Mouse (Mus musculus) stomach, postnatal 0 days (tissue): Measurements from ENCODE around the gene Tmem210. TPM values are rescaled to one million over a fixed set of nuclear protein-coding genes. Genes with fewer than 3 reads are reported as not detected.

Experiments
- ATAC-seq: fragments of 200-750 bp; cut with Nextera tagmentation; 2 replicates; pipeline ENCODE4 v1.8.0; 2017; ENCODE audit not compliant: low FRiP score, low TSS enrichment
- DNase-seq: peaks from one replicate; pipeline ENCODE4 v3.0.0-alpha.2; 2016; ENCODE audit warnings: low spot score
- H3K27ac ChIP-seq: fragments of 300-500 bp; sonication (generic); replicated peaks from 2 replicates; pipeline ENCODE4 v1.5.1; 2014; ENCODE audit warnings: mild to moderate bottlenecking, control low read depth
- H3K27me3 ChIP-seq: fragments of 300-500 bp; sonication (generic); 2 replicates; pipeline ENCODE4 v1.6.1; 2014; ENCODE audit warnings: low read length; ENCODE audit not compliant: control insufficient read depth, insufficient read depth
- H3K36me3 ChIP-seq: fragments of 300-500 bp; sonication (generic); 2 replicates; pipeline ENCODE4 v1.6.1; 2014; ENCODE audit warnings: low read length, mixed read lengths; ENCODE audit not compliant: control insufficient read depth, insufficient read depth
- H3K4me1 ChIP-seq: fragments of 300-500 bp; sonication (generic); replicated peaks from 2 replicates; pipeline ENCODE4 v1.6.1; 2014; ENCODE audit warnings: antibody characterized with exemption; ENCODE audit not compliant: control insufficient read depth, insufficient read depth
- H3K4me2 ChIP-seq: fragments of 300-500 bp; sonication (generic); replicated peaks from 2 replicates; pipeline ENCODE4 v1.6.1; 2014; ENCODE audit warnings: low read depth, mild to moderate bottlenecking, control low read depth, moderate library complexity
- H3K4me3 ChIP-seq: fragments of 300-500 bp; sonication (generic); 2 replicates; pipeline ENCODE4 v1.5.1; 2014; ENCODE audit warnings: low read depth, low read length, control low read depth
- H3K9ac ChIP-seq: fragments of 300-500 bp; sonication (generic); 2 replicates; pipeline ENCODE4 v1.6.1; 2014; ENCODE audit warnings: mild to moderate bottlenecking, low read length, control low read depth, mixed read lengths
- H3K9me3 ChIP-seq: fragments of 300-500 bp; sonication (generic); 2 replicates; pipeline ENCODE4 v1.6.1; 2016; ENCODE audit warnings: low read length; ENCODE audit not compliant: control insufficient read depth
- CTCF ChIP-seq: IDR thresholded peaks from 2 replicates; pipeline ENCODE4 v1.5.1; 2016; ENCODE audit warnings: antibody characterized with exemption, low read depth, mild to moderate bottlenecking, moderate library complexity
- EP300 ChIP-seq: optimal IDR thresholded peaks from 2 replicates; pipeline ENCODE3; 2016; ENCODE audit warnings: antibody characterized with exemption
- WGBS: fragments of 180-500 bp; shearing (Covaris S2); extraction: QIAGEN DNeasy Blood & Tissue Kit; methylation state at CpG from one replicate; pipeline ENCODE4 v1.1.7; 2014; 5-methylcytosine and 5-hydroxymethylcytosine counted together
- polyA plus RNA-seq: library from polyadenylated mRNA; unstranded; fragments of >200 nt; fragmentation: Nextera tagmentation; extraction: Ambion mirVana; gene quantifications from 2 replicates; pipeline ENCODE4 v1.2.1, GENCODE M21; 2015

The Tmem210 gene
- polyA plus RNA-seq, 1 experiment from 2014 or later = not detected

- no peaks in the 10 kb centered on the region for H3K9me3 ChIP-seq
- DNase-seq (peak; percentile 83), ATAC-seq (peak; percentile 25)
- no peaks in the 10 kb centered on the region for H3K27me3 ChIP-seq
- H3K4me1 ChIP-seq = peaks cover 11% of the 10 kb centered on the region
- 16% methylated on average over 2 of the region's 2 CpGs for WGBS
- H3K4me2 ChIP-seq = peak overlapping the region; percentile 98
- peak overlapping the region; percentile 92 for H3K27ac ChIP-seq
- no peaks in the 10 kb centered on the region; the same call in 1 of the 2 replicates for H3K36me3 ChIP-seq
- H3K9ac ChIP-seq = peak overlapping the region; percentile 83; the same call in 1 of the 2 replicates
- TF ChIP-seq EP300 = no peak
- TF ChIP-seq CTCF = no peak
- H3K4me3 ChIP-seq = peak overlapping the region; percentile 23
Measured at GRCm38 (mm10) chr2:25266720-25267119, 21.2 kb upstream of the Tmem210 start.

GRCm38 (mm10) chr2:25267241-25267640 is 20.7 kb upstream of the Tmem210 start:
- TF ChIP-seq CTCF (no peak), EP300 (no peak)
- no peak for ATAC-seq
- H3K4me2 ChIP-seq = peak overlapping the region; percentile 98

GRCm38 (mm10) chr2:25267746-25268309 is 20.1 kb upstream of the Tmem210 start:
- no peaks in the 10 kb centered on the region for H3K27me3 ChIP-seq
- DNase-seq (no peak), ATAC-seq (no peak)
- WGBS = 77% methylated on average over 4 of the region's 4 CpGs
- H3K9me3 ChIP-seq = no peaks in the 10 kb centered on the region
- TF ChIP-seq CTCF = no peak
- TF ChIP-seq EP300 = no peak
- H3K4me1 ChIP-seq = peaks cover 11% of the 10 kb centered on the region
- peak overlapping the region; percentile 13 for H3K9ac ChIP-seq
- H3K4me3 ChIP-seq = no peak overlapping the region
- peak overlapping the region; percentile 98; the same call in 1 of the 2 replicates for H3K4me2 ChIP-seq
- H3K36me3 ChIP-seq = no peaks in the 10 kb centered on the region; the same call in 1 of the 2 replicates
- peak overlapping the region; percentile 92 for H3K27ac ChIP-seq

More at GRCm38 (mm10) chr2:25267241-25267640, 20.7 kb upstream of the Tmem210 start:
- Histone ChIP-seq H3K36me3 (no peaks in the 10 kb centered on the region; the same call in 1 of the 2 replicates), H3K4me1 (peaks cover 11% of the 10 kb centered on the region), H3K27ac (peak overlapping the region; percentile 92), H3K9ac (peak overlapping the region; percentile 13; the same call in 1 of the 2 replicates), H3K9me3 (no peaks in the 10 kb centered on the region), H3K27me3 (no peaks in the 10 kb centered on the region), H3K4me3 (peak overlapping the region; percentile 23; the same call in 1 of the 2 replicates)
- DNase-seq = no peak

- peak within 1 kb of the TSS; percentile 74 for H3K4me3 ChIP-seq
- ATAC-seq (peak; percentile 95), DNase-seq (peak; percentile 99)
- peaks cover 14% of the 10 kb centered on the region for H3K36me3 ChIP-seq
- peak within 1 kb of the TSS; percentile 87 for H3K9ac ChIP-seq
- WGBS = under 1% methylated on average over 55 of the region's 55 CpGs
- H3K4me2 ChIP-seq = peak within 1 kb of the TSS; percentile 95
- H3K27ac ChIP-seq = peak within 1 kb of the TSS; percentile 93
- H3K27me3 ChIP-seq = no peaks in the 10 kb centered on the region
- H3K4me1 ChIP-seq = peaks cover 9% of the 10 kb centered on the region
- no peaks in the 10 kb centered on the region for H3K9me3 ChIP-seq
- TF ChIP-seq CTCF (peak; percentile 68), EP300 (no peak)
Measured at GRCm38 (mm10) chr2:25271827-25272511, 16.0 kb upstream of the Tmem210 start, which contains the start of the genes Ssna1 and Anapc2. Ssna1 (minus strand) TSS chr2:25272438. Anapc2 (plus strand) TSS chr2:25272478.

GRCm38 (mm10) chr2:25272515-25272914 is 15.4 kb upstream of the Tmem210 start:
- Histone ChIP-seq H3K9ac (peak overlapping the region; percentile 87), H3K36me3 (peaks cover 18% of the 10 kb centered on the region), H3K27me3 (no peaks in the 10 kb centered on the region), H3K4me1 (peaks cover 9% of the 10 kb centered on the region), H3K27ac (peak overlapping the region; percentile 84), H3K4me3 (peak overlapping the region; percentile 74), H3K9me3 (no peaks in the 10 kb centered on the region), H3K4me2 (peak overlapping the region; percentile 95)
- TF ChIP-seq CTCF (no peak), EP300 (no peak)
- DNase-seq (no peak), ATAC-seq (peak; percentile 38)
- under 1% methylated on average over 29 of the region's 29 CpGs for WGBS
